Mouse (Mus musculus) hindbrain, embryonic 16.5 days (tissue): ENCODE results near the gene 3110082J24Rik. TPM values are rescaled to one million over a fixed set of nuclear protein-coding genes. Genes with fewer than 3 reads are reported as not detected.
"Not testable (repeated sequence)": the region's sequence is repeated elsewhere in the genome, so short reads cannot be mapped to it uniquely, and the experiment has no call there.

Experiments
- ATAC-seq: fragments of 200-750 bp; cut with Nextera tagmentation; 2 replicates; pipeline ENCODE4 v1.8.0; 2017; ENCODE audit warnings: moderate TSS enrichment, moderate library complexity
- H3K27ac ChIP-seq: fragments of 300-500 bp; sonication (generic); 2 replicates; pipeline ENCODE4 v1.5.1; 2014; ENCODE audit warnings: low read depth, mild to moderate bottlenecking, control low read depth, low read length, moderate library complexity
- H3K27me3 ChIP-seq: fragments of 300-500 bp; sonication (generic); replicated peaks from 2 replicates; pipeline ENCODE4 v1.6.1; 2014; ENCODE audit warnings: low read length; ENCODE audit not compliant: control insufficient read depth, insufficient read depth
- H3K36me3 ChIP-seq: fragments of 300-500 bp; sonication (generic); 2 replicates; pipeline ENCODE4 v1.6.1; 2014; ENCODE audit warnings: mild to moderate bottlenecking, low read length, moderate library complexity, mixed read lengths; ENCODE audit not compliant: control insufficient read depth, insufficient read depth
- H3K4me1 ChIP-seq: fragments of 300-500 bp; sonication (generic); 2 replicates; pipeline ENCODE4 v1.6.1; 2014; ENCODE audit warnings: low read depth, low read length; ENCODE audit not compliant: control insufficient read depth, insufficient read depth
- H3K4me2 ChIP-seq: fragments of 300-500 bp; sonication (generic); 2 replicates; pipeline ENCODE4 v1.6.1; 2014; ENCODE audit warnings: mild to moderate bottlenecking, low read length, control low read depth, moderate library complexity
- H3K4me3 ChIP-seq: fragments of 300-500 bp; sonication (generic); 2 replicates; pipeline ENCODE4 v1.5.1; 2014; ENCODE audit warnings: mild to moderate bottlenecking, low read length, control low read depth, moderate library complexity
- H3K9ac ChIP-seq: fragments of 300-500 bp; sonication (generic); 2 replicates; pipeline ENCODE4 v1.6.1; 2014; ENCODE audit warnings: low read depth, mild to moderate bottlenecking, control low read depth, low read length, moderate library complexity
- H3K9me3 ChIP-seq: fragments of 300-500 bp; sonication (generic); 2 replicates; pipeline ENCODE4 v1.6.1; 2014; ENCODE audit warnings: mild to moderate bottlenecking, low read length, moderate library complexity; ENCODE audit not compliant: control insufficient read depth
- WGBS: fragments of 180-500 bp; shearing (Covaris S2); extraction: QIAGEN DNeasy Blood & Tissue Kit; methylation state at CpG from one replicate; pipeline ENCODE4 v1.1.7; 2014; 5-methylcytosine and 5-hydroxymethylcytosine counted together
- polyA plus RNA-seq: library from polyadenylated mRNA; unstranded; fragments of >200 nt; fragmentation: Nextera tagmentation; extraction: Ambion mirVana; gene quantifications from 2 replicates; pipeline ENCODE4 v1.2.1, GENCODE M21; 2015

3110082J24Rik gene
- polyA plus RNA-seq, 1 experiment from 2014 or later = 4.6 TPM

DNA sequence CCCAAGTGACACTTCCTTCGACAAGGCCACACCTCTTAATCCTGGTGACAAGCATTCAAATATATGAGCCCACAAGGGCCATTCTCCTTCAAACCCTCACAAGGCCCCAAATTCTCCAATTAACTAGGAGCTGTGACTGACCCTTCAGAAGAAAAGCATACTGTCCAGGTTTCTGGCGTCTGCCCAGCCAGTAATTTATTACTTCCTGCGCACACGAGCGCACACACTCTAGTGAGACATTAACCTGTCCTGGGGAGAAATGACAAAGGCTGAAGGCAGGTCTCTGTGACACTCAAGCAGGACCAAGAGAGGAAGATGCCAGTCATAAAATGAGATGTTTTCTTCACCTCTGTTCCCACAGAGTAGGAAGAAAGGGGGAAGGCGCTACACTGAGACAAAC lies 38.2 kb downstream of the 3110082J24Rik start:
- 62% methylated on average over 6 of the region's 6 CpGs for WGBS
- no peaks in the 10 kb centered on the region for H3K27me3 ChIP-seq

DNA sequence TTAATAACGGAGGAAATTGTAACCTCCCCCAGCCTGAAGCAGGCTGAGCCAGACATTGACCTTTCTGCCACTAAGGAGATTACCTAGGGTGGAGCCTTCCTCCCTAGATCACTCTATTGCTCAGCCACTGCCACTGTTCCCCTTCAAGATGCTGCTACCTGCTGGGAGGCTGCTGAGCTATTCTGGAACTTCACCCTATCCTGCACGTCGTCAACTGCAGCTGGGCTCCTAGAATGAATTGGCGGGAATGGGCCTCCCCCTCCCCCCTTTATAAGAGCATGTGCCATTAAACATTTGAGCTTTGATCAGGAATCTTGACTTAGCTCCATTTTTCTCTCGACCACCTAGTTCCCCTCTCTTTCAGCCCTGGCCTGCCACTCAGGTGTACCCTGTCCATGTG lies 46.3 kb downstream of the 3110082J24Rik start:
- H3K4me1 ChIP-seq, H3K27me3 ChIP-seq, H3K9me3 ChIP-seq, H3K36me3 ChIP-seq, H3K9ac ChIP-seq, ATAC-seq, H3K4me3 ChIP-seq, H3K27ac ChIP-seq, H3K4me2 ChIP-seq: not testable (repeated sequence)
- 62% methylated on average over 5 of the region's 5 CpGs for WGBS

More for the DNA sequence above, 38.2 kb downstream of the 3110082J24Rik start:
- Histone ChIP-seq H3K4me3 (no peak overlapping the region), H3K4me2 (no peak overlapping the region), H3K9ac (no peak overlapping the region), H3K36me3 (peaks cover 6% of the 10 kb centered on the region), H3K27ac (no peak overlapping the region), H3K4me1 (peaks cover 3% of the 10 kb centered on the region), H3K9me3 (no peaks in the 10 kb centered on the region)
- no peak for ATAC-seq

DNA sequence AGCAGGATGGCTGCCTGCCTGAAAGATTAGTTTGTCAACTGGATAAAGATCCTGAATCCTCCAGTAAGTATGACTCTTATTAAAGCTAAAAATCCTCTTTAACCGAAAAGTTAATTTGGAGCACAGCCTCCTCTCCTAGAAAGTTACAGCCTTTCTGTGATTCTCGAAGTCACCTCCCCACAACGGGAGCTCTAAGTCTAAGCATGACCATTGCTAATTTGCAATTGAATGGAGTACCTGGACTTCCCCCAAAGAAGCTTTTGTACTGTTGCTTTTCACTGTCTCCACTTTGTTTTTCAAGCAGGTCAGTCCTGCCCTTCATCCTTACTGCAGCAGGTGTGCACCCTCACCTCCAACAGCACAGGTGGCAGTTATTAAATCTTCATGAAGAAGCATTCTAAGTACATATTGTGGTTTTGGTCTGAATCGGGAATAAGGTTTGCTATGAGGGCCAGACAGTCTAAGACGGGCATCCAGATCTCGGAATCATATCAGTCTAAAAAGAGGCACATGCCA lies 47.6 kb downstream of the 3110082J24Rik start:
- 55% methylated on average over 6 of the region's 6 CpGs for WGBS
- Histone ChIP-seq H3K4me1 (no peaks in the 10 kb centered on the region), H3K4me3 (no peak overlapping the region), H3K4me2 (no peak overlapping the region), H3K36me3 (peaks cover 6% of the 10 kb centered on the region), H3K9me3 (no peaks in the 10 kb centered on the region), H3K27me3 (no peaks in the 10 kb centered on the region), H3K9ac (no peak overlapping the region), H3K27ac (no peak overlapping the region)
- no peak for ATAC-seq

Other genes with a start within 250 kb of the 3110082J24Rik start
- gene Il6, start 93.0 kb downstream of the 3110082J24Rik start, polyA plus RNA-seq = not detected in 2 replicates
- 39.4 and 48.8 TPM in 2 replicates for gene Tyms, start 32.5 kb downstream of the 3110082J24Rik start, polyA plus RNA-seq
- gene Garem2, start 925 bp downstream of the 3110082J24Rik start, polyA plus RNA-seq = 8.6 and 11.8 TPM in 2 replicates
- gene Hadha, start 49.1 kb upstream of the 3110082J24Rik start, polyA plus RNA-seq = 75.3 and 79.1 TPM in 2 replicates
- gene Hadhb, start 49.2 kb upstream of the 3110082J24Rik start, polyA plus RNA-seq = 66.4 and 70.4 TPM in 2 replicates
- not detected in 2 replicates for gene Adgrf3, start 99.6 kb upstream of the 3110082J24Rik start, polyA plus RNA-seq
- 26.5 and 29.8 TPM in 2 replicates for gene Selenoi, start 126.5 kb upstream of the 3110082J24Rik start, polyA plus RNA-seq
- 6.3 and 7.0 TPM in 2 replicates for gene Drc1, start 175.3 kb upstream of the 3110082J24Rik start, polyA plus RNA-seq